Mouse (Mus musculus): ENCODE data around the gene Efcab11. TPM values are rescaled to one million over a fixed set of nuclear protein-coding genes. Genes with fewer than 3 reads are reported as not detected.

The Efcab11 gene
- total and polyA plus RNA-seq, 3 experiments: 0.06 to 0.13 TPM; not detected in 1

DNA sequence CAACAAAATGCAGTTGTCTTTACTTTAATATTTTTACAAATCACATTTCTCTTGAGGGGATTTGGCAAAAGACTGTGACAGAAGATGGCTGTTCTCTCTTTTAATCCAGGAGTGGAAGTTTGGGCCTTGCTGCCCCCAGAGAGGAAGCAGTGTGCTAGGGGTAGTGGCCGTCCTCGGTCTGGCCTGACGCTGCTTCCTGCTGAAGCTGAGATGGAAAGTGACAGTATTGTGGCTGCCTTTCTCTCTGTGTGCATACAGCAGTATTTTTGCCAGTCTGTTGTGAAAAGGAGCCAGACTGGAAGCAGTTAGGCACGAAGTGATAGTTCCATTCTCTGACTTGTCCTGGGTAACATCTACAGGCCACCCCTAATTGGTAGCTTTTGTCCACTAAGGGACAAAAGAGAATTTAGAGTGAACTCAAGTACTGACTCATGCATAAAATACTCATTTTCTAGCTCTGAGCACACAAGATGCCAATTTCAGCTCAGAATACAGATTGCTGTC is 18.7 kb upstream of the Efcab11 start:
- H3K9ac ChIP-seq (ENCODE audit: low read depth, low read length): no peak overlapping the region
- H3K27me3 ChIP-seq (ENCODE audit: control insufficient read depth, insufficient read depth, low read length): no peaks in the 10 kb centered on the region
- intact Hi-C loops (cut with DNase I): loop anchor here (2.0 to 5.0 kb wide), 2 partner anchors 59 to 204 kb away; partner anchors contain the start of gene Kcnk13
- no peaks in the 10 kb centered on the region for H3K79me2 ChIP-seq (replicated peaks; ENCODE audit: control insufficient read depth, insufficient read depth, low read length)
- WGBS: 7% methylated on average over 4 of the region's 4 CpGs
- H3K27ac ChIP-seq: peak overlapping the region; percentile 89
- 0 out of 2 replicates have a peak, but pooled peaks cover 2% of the 10 kb centered on the region for H3K36me3 ChIP-seq (ENCODE audit: control insufficient read depth, insufficient read depth, low read length)
- no peak for TF ChIP-seq EP300 (IDR thresholded peaks at IDR 0.05; ENCODE audit: insufficient read depth, low read depth, low read length)
- H3K4me3 ChIP-seq: no peak overlapping the region
- peak; percentile 21 to 37 for DNase-seq
- peaks cover 4% of the 10 kb centered on the region for H3K4me1 ChIP-seq (ENCODE audit: control insufficient read depth, insufficient read depth, low read length)

DNA sequence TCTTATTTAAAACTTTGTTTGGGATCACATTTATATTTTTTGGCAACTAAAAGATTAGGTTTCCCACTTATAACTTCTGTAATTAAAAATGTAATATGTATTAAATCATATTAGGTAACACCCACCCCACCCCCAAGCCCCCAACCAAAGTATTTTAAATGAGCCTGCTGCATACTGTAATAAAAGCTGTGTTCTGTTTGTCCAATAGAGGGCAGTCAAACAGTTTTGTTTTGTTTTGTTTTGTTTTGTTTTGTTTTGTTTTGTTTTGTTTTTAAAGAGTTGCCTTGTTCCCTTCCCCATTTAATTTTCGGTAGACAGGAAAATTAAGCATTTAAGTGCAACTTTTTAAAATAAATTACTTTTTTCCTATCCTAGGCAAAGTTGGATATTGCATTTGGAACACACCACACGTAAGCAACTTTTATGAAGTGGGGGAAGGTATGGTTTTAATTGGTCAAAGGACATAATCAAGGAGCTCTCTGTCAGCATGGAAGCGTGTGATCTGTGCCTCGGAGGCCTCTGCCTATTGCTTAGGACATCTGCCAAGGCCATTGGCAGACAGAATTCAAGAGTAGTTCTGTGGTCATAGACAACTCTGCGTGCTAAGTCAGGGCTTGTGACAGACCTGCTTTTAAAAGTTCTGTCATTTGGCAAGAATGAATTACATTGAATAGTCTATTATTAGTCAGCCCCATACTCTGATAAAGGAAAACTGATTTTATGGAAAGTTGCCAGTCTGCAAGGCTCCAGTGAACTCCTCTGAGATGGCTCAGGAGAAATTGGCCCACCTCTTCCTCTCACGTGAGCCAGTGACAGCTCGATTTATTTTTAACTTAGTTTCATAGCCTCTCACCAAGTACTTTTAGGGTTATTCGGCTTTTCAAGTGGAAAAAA is 18.0 kb upstream of the Efcab11 start:
- intact Hi-C loops (cut with DNase I): loop anchor here (2.0 to 5.0 kb wide), 2 partner anchors 60 to 205 kb away; partner anchors contain the start of gene Kcnk13
- 14% methylated on average over 8 of the region's 8 CpGs for WGBS

DNA sequence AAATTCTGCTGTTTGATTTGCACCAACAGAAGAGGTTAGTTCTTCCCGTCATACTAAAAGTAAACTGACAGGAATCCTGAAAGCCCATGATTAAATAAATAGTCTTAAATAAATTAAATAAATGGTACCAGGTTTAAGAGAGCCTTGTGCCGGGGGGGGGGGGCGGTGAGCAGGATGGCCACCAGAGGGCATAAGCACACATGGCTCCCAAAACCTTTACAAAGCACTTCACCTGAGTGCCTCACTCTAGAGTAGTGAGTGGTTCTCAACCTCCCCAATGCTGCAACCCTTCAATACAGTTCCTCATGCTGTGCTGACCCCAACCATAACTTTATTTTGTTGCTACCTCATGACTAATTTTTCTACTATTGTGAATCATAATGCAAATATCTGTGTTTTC is 15.8 kb upstream of the Efcab11 start:
- WGBS: 87% methylated on average over 1 of the region's 3 CpGs
- H3K4me3 ChIP-seq: no peak overlapping the region
- TF ChIP-seq EP300 (IDR thresholded peaks at IDR 0.05; ENCODE audit: insufficient read depth, low read depth, low read length) (no peak), CTCF (IDR thresholded peaks at IDR 0.05) (peak; percentile 57)
- H3K9ac ChIP-seq (ENCODE audit: low read depth, low read length): no peak overlapping the region
- H3K79me2 ChIP-seq (replicated peaks; ENCODE audit: control insufficient read depth, insufficient read depth, low read length): no peaks in the 10 kb centered on the region
- H3K36me3 ChIP-seq (ENCODE audit: control insufficient read depth, insufficient read depth, low read length): 0 out of 2 replicates have a peak, but pooled peaks cover 2% of the 10 kb centered on the region
- H3K27ac ChIP-seq: no peak overlapping the region
- peaks cover 4% of the 10 kb centered on the region for H3K4me1 ChIP-seq (ENCODE audit: control insufficient read depth, insufficient read depth, low read length)
- H3K27me3 ChIP-seq (ENCODE audit: control insufficient read depth, insufficient read depth, low read length): no peaks in the 10 kb centered on the region
- intact Hi-C loops (cut with DNase I): loop anchor here (5.0 kb wide), 1 partner anchor 62 kb away; the partner anchor contains the start of gene Kcnk13
- DNase-seq: no peak

More for the DNA sequence above, 18.0 kb upstream of the Efcab11 start:
- Histone ChIP-seq H3K27ac (peak overlapping the region; percentile 89), H3K9ac (ENCODE audit: low read depth, low read length) (no peak overlapping the region), H3K27me3 (ENCODE audit: control insufficient read depth, insufficient read depth, low read length) (no peaks in the 10 kb centered on the region), H3K79me2 (replicated peaks; ENCODE audit: control insufficient read depth, insufficient read depth, low read length) (no peaks in the 10 kb centered on the region), H3K4me3 (no peak overlapping the region), H3K36me3 (ENCODE audit: control insufficient read depth, insufficient read depth, low read length) (0 out of 2 replicates have a peak, but pooled peaks cover 2% of the 10 kb centered on the region), H3K4me1 (ENCODE audit: control insufficient read depth, insufficient read depth, low read length) (peaks cover 4% of the 10 kb centered on the region)
- DNase-seq: peak in 1 of 2 experiments; percentile 53
- TF ChIP-seq POLR2A (IDR thresholded peaks at IDR 0.05; ENCODE audit: insufficient read depth, low read depth, low read length) (no peak), CTCF (IDR thresholded peaks at IDR 0.05) (peak; percentile 59), EP300 (IDR thresholded peaks at IDR 0.05; ENCODE audit: insufficient read depth, low read depth, low read length) (0 out of 2 replicates have a peak, but pooled peaks have one; percentile 28)

DNA sequence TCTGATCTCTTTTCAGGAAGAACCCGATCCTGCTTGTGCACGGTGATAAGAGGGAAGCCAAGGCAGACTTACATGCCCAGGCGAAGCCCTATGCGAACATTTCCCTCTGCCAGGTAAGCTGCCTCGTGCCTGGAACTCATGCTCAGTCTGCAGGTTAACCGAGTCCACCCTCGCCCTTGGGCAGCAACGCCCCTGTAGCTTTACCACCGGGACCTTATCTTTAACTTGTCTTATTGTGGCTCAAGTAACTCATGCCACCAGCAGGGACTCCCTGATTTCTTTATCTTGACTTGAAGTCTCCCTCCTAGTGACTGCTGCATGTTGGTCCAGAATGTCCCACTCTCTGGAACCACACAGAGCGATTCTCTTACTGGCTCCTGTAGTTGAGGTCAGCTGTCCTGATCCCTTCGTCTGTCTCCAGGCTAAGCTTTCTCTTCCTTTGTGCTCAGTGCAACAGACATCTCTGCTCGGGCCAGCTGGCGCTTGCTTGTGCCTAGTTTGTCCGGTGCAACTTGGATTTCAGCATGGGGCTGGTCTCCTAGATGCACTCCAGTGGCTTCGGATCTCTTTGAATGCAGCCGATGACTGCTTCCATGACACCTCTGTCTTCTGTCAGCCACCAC is 14.1 kb upstream of the Efcab11 start:
- H3K27me3 ChIP-seq (ENCODE audit: control insufficient read depth, insufficient read depth, low read length): no peaks in the 10 kb centered on the region
- intact Hi-C loops (cut with DNase I): no loop called here
- H3K27ac ChIP-seq: no peak overlapping the region
- WGBS: 85% methylated on average over 16 of the region's 16 CpGs
- no peak overlapping the region for H3K9ac ChIP-seq (ENCODE audit: low read depth, low read length)
- no peak for DNase-seq
- TF ChIP-seq EP300 (IDR thresholded peaks at IDR 0.05; ENCODE audit: insufficient read depth, low read depth, low read length) (no peak), CTCF (IDR thresholded peaks at IDR 0.05) (no peak), POLR2A (IDR thresholded peaks at IDR 0.05; ENCODE audit: insufficient read depth, low read depth, low read length) (no peak)
- 0 out of 2 replicates have a peak, but pooled peaks cover 2% of the 10 kb centered on the region for H3K36me3 ChIP-seq (ENCODE audit: control insufficient read depth, insufficient read depth, low read length)
- no peaks in the 10 kb centered on the region for H3K79me2 ChIP-seq (replicated peaks; ENCODE audit: control insufficient read depth, insufficient read depth, low read length)
- peaks cover 4% of the 10 kb centered on the region for H3K4me1 ChIP-seq (ENCODE audit: control insufficient read depth, insufficient read depth, low read length)
- H3K4me3 ChIP-seq: no peak overlapping the region

DNA sequence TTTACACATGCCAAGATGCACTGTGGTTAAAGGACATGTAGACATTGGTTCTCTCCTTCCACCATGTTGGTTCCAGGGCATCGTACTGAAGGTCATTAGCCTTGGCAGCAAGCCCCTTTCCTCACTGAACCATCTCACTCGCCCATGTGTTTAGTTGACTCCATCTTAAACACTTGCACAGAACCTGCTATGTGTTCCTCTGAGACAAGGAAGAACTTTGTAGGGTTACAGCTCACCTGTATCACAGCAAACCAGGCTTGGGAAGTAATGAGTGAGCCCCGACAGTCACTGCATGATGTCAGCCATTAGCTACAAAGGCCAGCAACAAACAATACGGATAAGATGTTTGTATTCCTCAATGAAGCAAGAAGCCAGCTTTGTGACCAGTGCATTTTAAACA is 13.6 kb upstream of the Efcab11 start:
- no peak for DNase-seq
- Histone ChIP-seq H3K79me2 (replicated peaks; ENCODE audit: control insufficient read depth, insufficient read depth, low read length) (no peaks in the 10 kb centered on the region), H3K4me3 (no peak overlapping the region), H3K27me3 (ENCODE audit: control insufficient read depth, insufficient read depth, low read length) (no peaks in the 10 kb centered on the region), H3K36me3 (ENCODE audit: control insufficient read depth, insufficient read depth, low read length) (0 out of 2 replicates have a peak, but pooled peaks cover 2% of the 10 kb centered on the region), H3K27ac (no peak overlapping the region), H3K4me1 (ENCODE audit: control insufficient read depth, insufficient read depth, low read length) (peaks cover 3% of the 10 kb centered on the region), H3K9ac (ENCODE audit: low read depth, low read length) (no peak overlapping the region)
- intact Hi-C loops (cut with DNase I): no loop called here
- 80% methylated on average over 4 of the region's 4 CpGs for WGBS
- TF ChIP-seq CTCF (IDR thresholded peaks at IDR 0.05) (no peak), EP300 (IDR thresholded peaks at IDR 0.05; ENCODE audit: insufficient read depth, low read depth, low read length) (no peak), POLR2A (IDR thresholded peaks at IDR 0.05; ENCODE audit: insufficient read depth, low read depth, low read length) (no peak)

Measured in heart, adult 2 months (tissue).